Mouse (Mus musculus) liver, embryonic 14.5 days (tissue): ENCODE measurements around the gene Itga5.

Experiments
- CTCF ChIP-seq: IDR thresholded peaks from 2 replicates; pipeline ENCODE4 v1.5.1; 2016; ENCODE audit warnings: antibody characterized with exemption, low read depth, control low read depth
- EP300 ChIP-seq: IDR thresholded peaks from 2 replicates; pipeline ENCODE4 v1.6.1; 2016; ENCODE audit warnings: antibody characterized with exemption, low read depth

DNA sequence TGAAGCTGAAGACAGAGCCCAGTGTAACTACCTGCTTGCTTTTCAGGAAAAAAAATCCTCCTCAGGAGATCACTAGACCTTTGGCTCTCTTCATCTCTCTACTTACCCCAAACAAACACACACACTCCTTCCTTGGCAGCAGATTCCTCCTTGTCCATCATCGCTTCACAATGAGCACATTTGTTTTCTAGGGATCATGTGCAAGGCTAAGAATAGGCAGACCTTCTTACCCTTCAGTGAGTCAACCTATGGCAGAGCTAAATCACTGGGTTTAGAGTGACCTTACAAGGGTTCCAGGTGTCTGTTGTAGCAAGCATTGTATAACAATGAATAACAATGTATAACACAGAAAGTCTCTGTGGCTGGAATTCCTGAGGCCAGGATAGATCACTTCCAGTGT lies 5.2 kb upstream of the Itga5 start:
- TF ChIP-seq CTCF, result no peak
- no peak for TF ChIP-seq EP300
